Mouse (Mus musculus): Measurements from ENCODE around the gene Pepd. TPM values are rescaled to one million over a fixed set of nuclear protein-coding genes. Genes with fewer than 3 reads are reported as not detected.
"Not testable (repeated sequence)": the region's sequence is repeated elsewhere in the genome, so short reads cannot be mapped to it uniquely, and the experiment has no call there.

Pepd gene
- polyA plus RNA-seq, 1 experiment from 2014 or later = 72.3 TPM

DNA sequence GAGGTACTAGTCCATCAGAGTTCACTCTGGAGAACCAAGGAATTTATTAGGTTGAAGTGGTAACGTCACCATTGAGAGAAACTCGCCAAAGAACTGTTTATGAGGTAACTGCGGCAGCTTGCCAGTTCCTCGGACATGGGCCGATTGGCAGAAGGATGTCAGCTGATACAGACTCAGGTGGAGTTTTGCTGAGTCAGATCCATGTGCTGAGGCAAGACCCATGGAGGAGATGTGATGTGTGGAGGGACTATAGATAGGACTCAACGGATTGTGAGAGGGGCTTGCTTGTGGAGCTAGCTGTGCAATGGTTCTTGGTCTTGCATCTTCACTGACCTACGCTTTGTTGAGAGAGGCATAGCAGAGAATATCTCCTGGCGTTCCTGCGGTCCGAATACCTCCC lies 69.6 kb downstream of the Pepd start:
- Histone ChIP-seq H3K27ac (replicated peaks; ENCODE audit: low read depth, low read length) (no peak overlapping the region), H3K9me3 (ENCODE audit: control insufficient read depth, low read length) (no peaks in the 10 kb centered on the region), H3K4me1 (ENCODE audit: control insufficient read depth, insufficient read depth, low read length) (peaks cover 6% of the 10 kb centered on the region), H3K36me3 (ENCODE audit: control insufficient read depth, insufficient read depth, low read length) (0 out of 2 replicates have a peak, but pooled peaks cover 5% of the 10 kb centered on the region), H3K4me2 (ENCODE audit: low read depth, low read length) (no peak overlapping the region), H3K27me3 (replicated peaks; ENCODE audit: control insufficient read depth, insufficient read depth, low read length) (no peaks in the 10 kb centered on the region), H3K4me3 (ENCODE audit: low read depth, low read length) (no peak overlapping the region), H3K9ac (ENCODE audit: low read depth, low read length) (no peak overlapping the region)
- DNase-seq (ENCODE audit: low spot score) = no peak
- WGBS = 94% methylated on average over 10 of the region's 10 CpGs
- no peak for ATAC-seq (ENCODE audit: low read depth)

- not testable (repeated sequence) for H3K27ac ChIP-seq (replicated peaks; ENCODE audit: low read depth, low read length); H3K4me2 ChIP-seq (ENCODE audit: low read depth, low read length); H3K9ac ChIP-seq (ENCODE audit: low read depth, low read length); ATAC-seq (ENCODE audit: low read depth); DNase-seq (ENCODE audit: low spot score); H3K36me3 ChIP-seq (ENCODE audit: control insufficient read depth, insufficient read depth, low read length); H3K27me3 ChIP-seq (replicated peaks; ENCODE audit: control insufficient read depth, insufficient read depth, low read length); H3K9me3 ChIP-seq (ENCODE audit: control insufficient read depth, low read length); H3K4me3 ChIP-seq (ENCODE audit: low read depth, low read length)
- peaks cover 12% of the 10 kb centered on the region for H3K4me1 ChIP-seq (ENCODE audit: control insufficient read depth, insufficient read depth, low read length)
- 84% methylated on average over 2 of the region's 2 CpGs for WGBS
Observed at GRCm38 (mm10) chr7:34982372-34982771, 70.2 kb downstream of the Pepd start.

DNA sequence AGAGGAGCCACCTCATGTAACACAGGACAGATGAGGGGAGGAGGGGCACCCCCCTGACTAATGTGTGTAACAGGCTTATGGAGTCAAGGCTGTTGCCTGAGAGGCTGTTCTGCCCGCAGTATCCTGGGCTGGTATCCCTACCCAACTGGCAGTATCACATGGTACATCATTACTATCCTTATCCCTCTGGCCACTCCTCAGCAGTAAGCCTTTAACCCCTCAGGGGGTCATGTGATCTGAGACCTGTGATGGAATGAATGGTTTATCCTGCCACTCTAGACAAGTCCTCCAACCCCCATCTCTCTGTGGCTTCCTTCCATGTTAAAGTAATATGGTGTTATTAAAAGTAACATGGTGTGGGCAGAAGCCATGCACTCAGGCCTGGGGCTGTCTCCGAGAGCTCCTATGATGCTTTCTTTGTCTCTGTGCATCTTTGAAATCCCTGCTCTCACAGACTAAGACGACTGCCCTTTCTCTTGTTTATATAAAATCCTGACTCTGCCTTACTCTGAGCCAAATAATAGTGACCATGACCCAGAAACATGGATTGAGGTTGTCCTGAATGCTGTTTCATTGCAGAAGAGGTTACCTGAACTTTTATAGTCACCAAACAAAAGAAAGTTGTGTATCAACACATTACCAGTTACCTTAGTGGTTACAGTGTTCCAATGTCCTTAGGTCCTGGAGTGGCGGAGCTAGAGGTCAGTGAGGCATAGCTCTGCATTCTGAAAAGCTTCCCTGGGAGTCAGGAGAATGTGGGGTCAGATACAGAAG lies 71.7 kb downstream of the Pepd start:
- Histone ChIP-seq H3K9ac (ENCODE audit: low read depth, low read length) (no peak overlapping the region), H3K27ac (replicated peaks; ENCODE audit: low read depth, low read length) (no peak overlapping the region), H3K27me3 (replicated peaks; ENCODE audit: control insufficient read depth, insufficient read depth, low read length) (no peaks in the 10 kb centered on the region), H3K36me3 (ENCODE audit: control insufficient read depth, insufficient read depth, low read length) (0 out of 2 replicates have a peak, but pooled peaks cover 5% of the 10 kb centered on the region), H3K4me2 (ENCODE audit: low read depth, low read length) (no peak overlapping the region), H3K4me3 (ENCODE audit: low read depth, low read length) (no peak overlapping the region), H3K4me1 (ENCODE audit: control insufficient read depth, insufficient read depth, low read length) (peaks cover 14% of the 10 kb centered on the region), H3K9me3 (ENCODE audit: control insufficient read depth, low read length) (no peaks in the 10 kb centered on the region)
- WGBS = 70% methylated on average over 4 of the region's 4 CpGs
- ATAC-seq (ENCODE audit: low read depth) = no peak
- no peak for DNase-seq (ENCODE audit: low spot score)

GRCm38 (mm10) chr7:34984526-34985133 lies 72.5 kb downstream of the Pepd start:
- no peak for DNase-seq (ENCODE audit: low spot score)
- Histone ChIP-seq H3K4me3 (ENCODE audit: low read depth, low read length) (no peak overlapping the region), H3K36me3 (ENCODE audit: control insufficient read depth, insufficient read depth, low read length) (0 out of 2 replicates have a peak, but pooled peaks cover 5% of the 10 kb centered on the region), H3K4me2 (ENCODE audit: low read depth, low read length) (no peak overlapping the region), H3K27me3 (replicated peaks; ENCODE audit: control insufficient read depth, insufficient read depth, low read length) (no peaks in the 10 kb centered on the region), H3K9me3 (ENCODE audit: control insufficient read depth, low read length) (no peaks in the 10 kb centered on the region), H3K4me1 (ENCODE audit: control insufficient read depth, insufficient read depth, low read length) (peaks cover 14% of the 10 kb centered on the region), H3K9ac (ENCODE audit: low read depth, low read length) (no peak overlapping the region), H3K27ac (replicated peaks; ENCODE audit: low read depth, low read length) (no peak overlapping the region)
- ATAC-seq (ENCODE audit: low read depth) = no peak
- WGBS = 49% methylated on average over 11 of the region's 11 CpGs

DNA sequence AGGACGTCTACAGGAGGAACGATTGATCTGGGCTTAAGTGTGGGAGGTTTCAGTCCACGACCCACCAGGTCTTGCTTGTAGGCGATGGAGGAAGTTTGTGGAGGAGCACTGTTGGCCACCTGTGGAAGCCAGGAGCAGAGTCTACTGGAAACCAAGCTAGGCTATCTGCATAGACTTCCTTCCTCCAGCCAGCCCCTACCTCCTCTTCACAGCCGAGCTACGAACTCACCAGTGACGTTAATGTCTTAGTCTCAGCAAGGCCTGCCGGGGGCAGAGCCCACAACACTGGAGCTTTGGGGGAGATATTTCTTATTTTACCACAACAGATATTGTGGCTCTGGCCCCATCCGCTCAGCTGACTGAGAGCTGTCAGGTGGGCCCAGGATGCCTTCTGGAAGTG lies 73.0 kb downstream of the Pepd start:
- no peak for ATAC-seq (ENCODE audit: low read depth)

DNA sequence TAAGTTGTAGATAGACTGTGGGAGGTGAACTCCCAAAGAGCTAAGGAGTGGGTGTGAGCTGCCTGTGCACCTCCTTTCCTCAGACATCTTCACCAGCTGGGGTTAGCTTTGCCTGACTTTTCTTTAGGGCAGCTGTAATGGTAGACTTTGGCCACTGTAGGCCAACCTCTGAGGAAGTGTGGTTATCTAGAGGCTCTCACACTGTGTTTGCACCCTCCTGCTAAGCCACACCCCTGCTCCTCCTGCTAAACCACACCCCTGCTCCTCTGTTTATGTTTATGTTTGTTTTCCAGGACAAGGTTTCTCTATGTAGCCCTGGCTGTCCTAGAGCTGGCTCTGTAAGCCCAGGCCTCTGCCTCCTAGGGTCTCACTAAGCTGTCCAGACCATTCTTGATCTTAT lies 73.5 kb downstream of the Pepd start:
- Histone ChIP-seq H3K36me3 (ENCODE audit: control insufficient read depth, insufficient read depth, low read length) (0 out of 2 replicates have a peak, but pooled peaks cover 5% of the 10 kb centered on the region), H3K27ac (replicated peaks; ENCODE audit: low read depth, low read length) (no peak overlapping the region), H3K4me1 (ENCODE audit: control insufficient read depth, insufficient read depth, low read length) (peaks cover 14% of the 10 kb centered on the region), H3K27me3 (replicated peaks; ENCODE audit: control insufficient read depth, insufficient read depth, low read length) (no peaks in the 10 kb centered on the region), H3K4me2 (ENCODE audit: low read depth, low read length) (no peak overlapping the region), H3K9me3 (ENCODE audit: control insufficient read depth, low read length) (no peaks in the 10 kb centered on the region), H3K9ac (ENCODE audit: low read depth, low read length) (no peak overlapping the region), H3K4me3 (ENCODE audit: low read depth, low read length) (no peak overlapping the region)
- no peak for ATAC-seq (ENCODE audit: low read depth)
- DNase-seq (ENCODE audit: low spot score) = no peak

More for the DNA sequence above, 73.0 kb downstream of the Pepd start:
- Histone ChIP-seq H3K27ac (replicated peaks; ENCODE audit: low read depth, low read length) (no peak overlapping the region), H3K9ac (ENCODE audit: low read depth, low read length) (no peak overlapping the region), H3K36me3 (ENCODE audit: control insufficient read depth, insufficient read depth, low read length) (0 out of 2 replicates have a peak, but pooled peaks cover 5% of the 10 kb centered on the region), H3K4me3 (ENCODE audit: low read depth, low read length) (no peak overlapping the region), H3K4me2 (ENCODE audit: low read depth, low read length) (no peak overlapping the region), H3K27me3 (replicated peaks; ENCODE audit: control insufficient read depth, insufficient read depth, low read length) (no peaks in the 10 kb centered on the region), H3K4me1 (ENCODE audit: control insufficient read depth, insufficient read depth, low read length) (peaks cover 14% of the 10 kb centered on the region), H3K9me3 (ENCODE audit: control insufficient read depth, low read length) (no peaks in the 10 kb centered on the region)
- no peak for DNase-seq (ENCODE audit: low spot score)
- WGBS = 70% methylated on average over 9 of the region's 9 CpGs

DNA sequence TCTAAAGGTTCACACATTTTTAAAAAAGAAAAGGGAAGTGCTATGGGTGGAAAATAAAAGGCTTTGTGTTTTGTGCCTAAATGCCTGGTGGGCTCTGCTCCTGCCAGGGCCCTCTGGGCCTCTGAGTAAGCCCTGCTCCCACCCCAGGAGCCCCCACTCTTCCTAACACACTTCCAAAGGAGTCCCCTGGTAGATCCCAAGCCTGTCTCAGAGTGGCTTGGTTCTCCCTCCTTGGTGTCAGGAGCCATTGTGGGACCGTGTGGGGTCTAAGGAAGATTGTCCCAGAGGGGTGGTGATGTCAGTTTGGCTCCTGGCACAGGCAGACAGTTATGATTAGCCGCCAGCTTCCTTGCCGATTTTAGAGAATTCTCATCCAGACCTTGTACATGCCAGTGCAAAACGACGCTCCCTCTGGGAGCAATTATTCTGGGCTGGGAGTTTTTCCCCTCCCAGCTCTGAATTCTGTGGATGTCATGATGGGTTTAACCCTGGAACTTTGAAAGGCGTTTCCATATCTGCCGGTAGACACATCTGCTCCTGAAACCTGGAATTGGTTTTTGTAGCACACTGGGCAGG lies 74.5 kb downstream of the Pepd start:
- WGBS = 28% methylated on average over 5 of the region's 7 CpGs
- H3K4me2 ChIP-seq (ENCODE audit: low read depth, low read length) = no peak overlapping the region
- peaks cover 14% of the 10 kb centered on the region for H3K4me1 ChIP-seq (ENCODE audit: control insufficient read depth, insufficient read depth, low read length)
- 0 out of 2 replicates have a peak, but pooled peaks cover 5% of the 10 kb centered on the region for H3K36me3 ChIP-seq (ENCODE audit: control insufficient read depth, insufficient read depth, low read length)
- H3K27ac ChIP-seq (replicated peaks; ENCODE audit: low read depth, low read length) = peak overlapping the region; percentile 40; the same call in 1 of the 2 replicates
- no peak overlapping the region for H3K4me3 ChIP-seq (ENCODE audit: low read depth, low read length)
- peak; percentile 79 for DNase-seq (ENCODE audit: low spot score)
- no peaks in the 10 kb centered on the region for H3K9me3 ChIP-seq (ENCODE audit: control insufficient read depth, low read length)
- ATAC-seq (ENCODE audit: low read depth) = peak; percentile 66
- H3K27me3 ChIP-seq (replicated peaks; ENCODE audit: control insufficient read depth, insufficient read depth, low read length) = no peaks in the 10 kb centered on the region
- no peak overlapping the region for H3K9ac ChIP-seq (ENCODE audit: low read depth, low read length)

- no peak overlapping the region for H3K4me3 ChIP-seq (ENCODE audit: low read depth, low read length)
- ATAC-seq (ENCODE audit: low read depth) (peak; percentile 74), DNase-seq (ENCODE audit: low spot score) (peak; percentile 71)
- no peaks in the 10 kb centered on the region for H3K27me3 ChIP-seq (replicated peaks; ENCODE audit: control insufficient read depth, insufficient read depth, low read length)
- no peak overlapping the region for H3K4me2 ChIP-seq (ENCODE audit: low read depth, low read length)
- peak overlapping the region; percentile 40; the same call in 1 of the 2 replicates for H3K27ac ChIP-seq (replicated peaks; ENCODE audit: low read depth, low read length)
- no peak overlapping the region for H3K9ac ChIP-seq (ENCODE audit: low read depth, low read length)
- WGBS = 21% methylated on average over 6 of the region's 6 CpGs
- 0 out of 2 replicates have a peak, but pooled peaks cover under 1% of the 10 kb centered on the region for H3K36me3 ChIP-seq (ENCODE audit: control insufficient read depth, insufficient read depth, low read length)
- peaks cover 14% of the 10 kb centered on the region for H3K4me1 ChIP-seq (ENCODE audit: control insufficient read depth, insufficient read depth, low read length)
- no peaks in the 10 kb centered on the region for H3K9me3 ChIP-seq (ENCODE audit: control insufficient read depth, low read length)
Observed at GRCm38 (mm10) chr7:34987258-34987657, 75.1 kb downstream of the Pepd start.

Measured in embryonic facial prominence, embryonic 14.5 days (tissue).